Mouse (Mus musculus) mature B cell (primary cell): ENCODE data around the gene 4930438A08Rik.
"Not testable (repeated sequence)": the region's sequence is repeated elsewhere in the genome, so short reads cannot be mapped to it uniquely, and the experiment has no call there.

ENCODE experiments used
- in situ Hi-C: fragments of 300-500 bp; cut with MboI; formaldehyde crosslinking; loops from 2 replicates; pipeline ENCODE4 v1.14.3; 2019

Gene 4930438A08Rik

GRCm38 (mm10) chr11:58281970-58282496 is 7.4 kb downstream of the 4930438A08Rik start:
- in situ Hi-C loops: no loop called here

DNA sequence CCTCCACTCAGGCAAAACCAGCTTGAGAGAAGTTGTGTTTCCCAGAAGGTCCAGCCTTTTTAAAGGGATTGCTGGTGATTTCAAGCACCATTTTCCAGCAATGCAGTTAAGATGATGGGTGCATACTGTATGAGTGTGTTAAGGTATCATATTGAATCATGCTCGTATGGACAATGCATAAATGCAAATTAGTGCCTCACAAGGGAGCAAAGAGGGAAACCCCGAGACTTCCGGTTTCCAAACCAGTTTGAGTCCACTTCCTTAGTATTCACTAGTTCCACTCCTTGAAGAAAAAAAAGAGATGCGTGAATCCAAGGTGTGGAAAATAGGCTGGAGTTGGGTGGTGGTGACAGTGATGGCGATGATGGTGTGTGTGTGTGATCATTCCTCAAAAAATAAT is 7.9 kb downstream of the 4930438A08Rik start:
- in situ Hi-C loops: no loop called here

DNA sequence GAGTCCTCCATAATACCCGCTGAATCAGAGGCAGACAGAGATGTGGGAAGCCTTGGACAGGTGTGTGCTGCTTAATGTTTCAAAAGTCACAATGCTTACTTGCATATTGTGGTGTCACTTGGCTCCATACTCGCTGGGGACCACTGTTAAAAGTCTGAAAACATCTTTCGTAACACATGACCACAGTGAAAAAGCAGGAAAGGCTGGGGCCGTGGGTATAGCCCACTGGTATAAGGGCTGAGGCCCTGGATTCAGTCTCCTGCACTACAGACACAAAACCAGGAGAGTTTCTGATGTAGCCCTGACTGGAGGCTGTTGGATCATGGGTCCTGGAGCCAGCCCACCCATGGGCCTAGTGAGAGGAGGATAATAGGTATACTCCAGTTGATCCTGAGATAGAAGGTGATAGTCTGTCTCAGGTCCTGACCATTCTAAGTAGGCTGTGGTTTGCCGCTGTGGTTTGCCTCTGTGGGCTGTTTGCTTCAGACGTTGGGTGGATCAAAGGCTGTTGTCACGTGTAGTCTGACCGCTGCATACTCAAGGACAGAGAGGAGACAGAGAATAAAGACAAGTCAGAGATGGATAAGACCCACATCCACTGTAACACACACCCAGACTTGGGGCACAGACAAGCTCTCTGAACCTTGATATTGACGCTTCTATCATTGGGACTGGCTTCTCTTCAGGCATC is 15.5 kb downstream of the 4930438A08Rik start:
- in situ Hi-C loops: no loop called here

DNA sequence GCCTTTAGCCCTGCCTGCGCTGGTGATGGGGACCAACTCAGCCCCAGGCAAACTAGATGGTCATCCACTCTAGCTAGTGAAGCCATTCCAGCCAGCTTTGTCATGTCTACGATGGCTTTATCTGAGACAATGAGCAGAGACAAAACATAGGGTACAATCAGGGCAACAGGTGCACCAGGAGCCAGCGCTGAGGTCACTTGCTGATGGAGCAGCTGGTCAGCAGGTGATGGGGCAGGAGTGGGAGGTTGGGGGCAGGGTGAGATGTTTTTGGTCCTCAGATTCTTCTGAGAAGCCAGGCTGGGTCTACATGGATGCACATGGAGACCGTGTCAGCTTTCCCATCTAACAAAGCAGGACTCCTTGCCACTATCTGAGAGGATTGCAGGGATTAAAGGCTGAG is 16.2 kb downstream of the 4930438A08Rik start:
- in situ Hi-C loops: no loop called here

DNA sequence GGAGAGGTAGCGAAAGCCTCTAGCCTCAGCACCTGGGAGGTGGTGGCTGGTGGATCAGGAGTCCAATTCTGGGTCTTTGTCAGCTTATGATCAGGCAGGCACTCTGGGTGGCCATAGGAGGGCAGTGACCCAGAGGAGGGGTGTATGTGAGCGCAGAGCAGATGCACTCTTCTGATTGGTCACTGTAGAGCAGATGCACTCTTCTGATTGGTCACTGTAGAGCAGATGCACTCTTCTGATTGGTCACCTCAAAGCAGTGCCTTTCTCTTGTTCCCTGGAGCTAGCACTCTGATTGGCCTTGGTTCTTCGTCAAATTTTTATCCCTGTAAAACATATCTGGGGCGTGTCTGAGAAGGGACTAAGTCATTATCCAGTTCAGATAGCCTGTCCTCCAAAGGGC is 18.2 kb downstream of the 4930438A08Rik start:
- in situ Hi-C loops: no loop called here

DNA sequence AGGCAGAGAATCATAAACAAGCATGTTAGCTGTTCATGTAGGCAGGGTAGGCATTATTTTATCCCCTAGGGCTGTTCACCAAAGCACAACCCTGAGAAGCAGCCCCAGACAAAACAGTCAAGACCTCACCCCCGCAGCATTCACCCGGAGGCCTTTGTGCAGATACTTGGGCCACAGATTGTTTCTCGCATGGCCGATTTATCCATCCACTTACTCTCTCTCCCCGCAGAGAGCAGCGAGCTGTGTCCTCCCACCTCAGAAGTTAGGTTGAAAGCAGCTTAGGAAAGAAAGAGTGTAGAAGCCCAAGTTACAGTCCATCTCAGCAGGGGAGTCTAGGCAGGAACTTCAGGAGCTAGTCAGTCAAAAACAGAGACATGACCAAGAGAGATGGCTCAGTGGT is 22.8 kb downstream of the 4930438A08Rik start:
- in situ Hi-C loops: no loop called here

DNA sequence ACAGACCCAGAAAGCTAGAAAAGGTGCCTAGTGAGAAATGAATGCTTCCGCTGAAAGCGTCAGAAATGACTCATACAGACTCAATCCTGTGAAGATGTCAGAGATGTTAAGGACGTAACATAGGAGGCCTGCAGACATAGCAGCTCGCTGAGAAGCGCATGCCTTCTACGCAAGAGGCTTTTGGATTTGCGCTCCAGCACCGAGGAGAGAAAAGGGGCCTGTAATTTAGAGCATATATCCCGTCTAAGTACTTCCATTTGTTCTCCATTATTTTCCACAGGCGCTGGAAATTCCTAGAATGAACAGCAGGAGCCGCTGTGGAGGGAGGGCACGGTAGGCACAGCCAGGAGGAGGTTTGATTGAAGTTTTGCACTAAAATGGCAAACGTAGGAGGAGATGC is 26.5 kb downstream of the 4930438A08Rik start:
- in situ Hi-C loops: no loop called here

DNA sequence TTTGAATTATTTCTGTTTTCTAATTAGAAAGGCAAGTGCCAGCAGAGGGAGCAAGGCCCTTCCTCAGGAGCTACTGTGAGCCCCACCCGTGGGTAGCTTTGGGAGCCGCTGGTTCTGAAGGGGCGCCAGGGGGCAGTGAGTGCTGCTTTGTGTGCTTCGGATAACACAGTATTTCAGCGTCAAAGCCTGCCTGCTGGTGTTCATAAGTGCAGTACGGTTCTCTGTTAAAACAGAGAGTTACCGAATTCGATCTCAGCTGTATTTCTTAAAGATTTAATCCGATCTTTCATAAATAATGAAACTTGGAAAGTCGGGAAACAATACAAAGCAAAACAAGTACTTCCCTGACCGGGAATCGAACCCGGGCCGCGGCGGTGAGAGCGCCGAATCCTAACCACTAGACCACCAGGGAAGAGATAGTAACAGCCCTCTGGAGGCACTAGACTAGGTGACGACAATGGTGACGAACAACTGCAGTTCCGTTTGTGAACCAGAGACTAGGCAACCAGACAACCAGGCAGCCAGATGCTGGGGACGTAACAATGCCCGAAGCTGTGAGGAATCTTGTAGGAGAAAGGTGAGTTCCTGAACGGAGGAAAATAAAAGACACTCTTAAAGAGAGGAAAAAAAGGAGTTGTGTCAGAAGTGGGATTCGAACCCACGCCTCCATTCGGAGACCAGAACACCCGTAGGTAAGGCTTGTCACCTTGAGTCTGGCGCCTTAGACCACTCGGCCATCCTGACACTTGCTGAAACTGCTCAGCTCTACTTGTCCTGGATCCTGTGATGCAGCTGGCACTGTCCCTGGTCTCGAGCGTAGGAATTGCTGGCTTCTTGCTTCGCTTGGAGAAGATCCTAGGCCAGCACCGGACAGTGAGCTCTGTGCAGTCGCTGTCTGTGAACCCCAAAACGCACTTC is 27.5 kb downstream of the 4930438A08Rik start:
- in situ Hi-C loops: no loop called here

DNA sequence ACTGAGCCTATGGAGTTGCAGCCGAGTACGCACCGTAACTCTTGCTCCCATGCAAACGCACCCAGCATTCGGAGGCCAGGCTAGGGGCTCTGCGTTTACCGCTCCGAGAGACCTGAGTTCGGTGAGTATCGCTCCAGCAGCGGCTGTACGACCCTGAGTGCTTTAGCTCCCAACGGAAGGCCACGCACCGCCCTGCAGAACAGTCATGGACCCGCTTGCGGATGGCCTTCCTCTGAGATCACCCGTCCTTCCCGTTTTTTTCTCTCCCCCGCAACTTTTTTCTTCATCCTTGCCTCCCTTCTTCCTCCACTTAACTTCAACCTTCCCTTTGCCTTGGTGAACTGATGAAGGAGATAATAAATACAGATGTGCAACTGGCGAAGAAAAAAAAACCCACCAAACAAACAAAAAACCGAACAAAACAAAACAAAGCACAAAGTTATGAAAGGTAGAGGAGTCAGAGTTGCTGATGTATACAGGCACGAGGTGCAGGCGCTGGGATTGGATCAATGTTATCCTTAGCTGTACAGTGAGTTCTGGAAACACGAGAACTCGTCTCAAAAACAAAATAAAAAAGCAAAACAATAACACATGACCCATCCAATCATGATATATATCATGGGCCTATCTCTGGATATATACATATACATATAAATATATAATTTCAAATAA is 28.3 kb downstream of the 4930438A08Rik start:
- in situ Hi-C loops: no loop called here

- in situ Hi-C loops: no loop called here
Measured at GRCm38 (mm10) chr11:58303594-58303993, 29.0 kb downstream of the 4930438A08Rik start.

DNA sequence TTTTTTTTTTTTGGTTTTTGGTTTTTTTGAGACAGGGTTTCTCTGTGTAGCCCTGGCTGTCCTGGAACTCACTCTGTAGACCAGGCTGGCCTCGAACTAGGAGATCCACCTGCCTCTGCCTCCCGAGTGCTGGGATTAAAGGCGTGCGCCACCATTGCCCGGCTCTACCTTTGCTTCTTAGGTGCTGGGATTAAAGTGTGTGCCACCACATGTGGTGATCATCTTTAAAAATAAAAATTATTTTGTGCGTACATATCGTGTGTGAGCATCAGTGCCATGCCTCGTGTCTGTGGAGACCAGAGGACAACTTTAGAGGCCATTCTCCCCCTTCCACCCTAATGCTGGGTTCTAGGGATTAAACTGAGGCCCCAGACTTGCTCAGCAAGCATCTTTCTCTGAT is 30.7 kb downstream of the 4930438A08Rik start:
- in situ Hi-C loops: not testable (repeated sequence)

DNA sequence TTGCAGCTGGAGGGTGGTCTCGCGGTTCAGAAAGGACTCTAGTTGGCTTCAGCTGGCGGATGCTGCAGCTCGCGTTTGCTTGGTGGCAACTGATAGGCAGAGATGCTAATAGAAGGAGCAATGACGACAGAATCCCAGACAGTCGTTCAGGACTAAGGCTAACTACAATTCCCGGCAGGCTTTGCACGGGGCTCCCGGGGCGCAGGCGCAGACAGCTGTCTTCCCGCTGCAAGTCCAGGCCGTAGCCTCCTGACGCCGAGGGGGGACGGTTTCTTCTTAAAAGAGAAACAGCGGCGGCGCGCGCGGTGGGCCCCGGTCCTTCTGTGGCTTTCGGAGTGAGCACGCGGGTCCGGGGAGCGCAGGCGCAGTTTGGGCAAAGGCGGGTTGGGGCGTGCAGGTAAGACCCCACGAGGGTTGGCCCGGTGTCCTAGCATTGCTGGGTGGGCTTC is 32.3 kb downstream of the 4930438A08Rik start, which contains the start of gene Zfp692:
Gene Zfp692, plus strand, starts transcription at position 210 of the 449 bp plus-strand sequence.
- in situ Hi-C loops: no loop called here

DNA sequence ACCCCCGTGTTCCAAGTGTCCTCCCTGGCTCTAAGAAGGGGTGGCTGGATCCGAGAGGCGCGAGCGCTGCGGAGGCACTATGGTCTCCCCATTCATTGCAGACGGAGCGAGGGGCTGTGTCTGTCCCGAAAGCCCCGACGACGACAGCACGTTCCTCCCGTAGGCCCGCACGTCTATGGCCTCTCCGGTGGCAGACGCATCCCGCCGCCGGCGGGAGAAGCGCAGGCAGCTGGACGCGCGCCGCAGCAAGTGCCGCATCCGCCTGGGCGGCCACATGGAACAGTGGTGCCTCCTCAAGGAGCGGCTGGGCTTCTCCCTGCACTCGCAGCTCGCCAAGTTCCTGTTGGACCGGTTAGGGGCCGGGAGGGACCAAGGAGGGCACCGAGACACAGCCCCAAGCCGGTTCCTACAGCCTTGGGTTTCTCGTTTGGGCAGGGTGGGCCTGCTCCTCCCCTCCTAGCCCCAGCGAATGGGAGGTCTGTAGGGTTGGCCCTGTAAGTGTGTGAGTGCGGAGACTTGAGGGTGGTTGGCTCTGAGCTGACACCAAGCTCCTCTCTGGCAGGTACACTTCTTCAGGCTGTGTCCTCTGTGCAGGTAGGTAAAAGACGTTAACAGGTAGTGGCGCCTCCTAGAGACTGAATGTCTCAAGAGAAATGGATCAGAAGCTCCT is 32.9 kb downstream of the 4930438A08Rik start:
- in situ Hi-C loops: no loop called here

DNA sequence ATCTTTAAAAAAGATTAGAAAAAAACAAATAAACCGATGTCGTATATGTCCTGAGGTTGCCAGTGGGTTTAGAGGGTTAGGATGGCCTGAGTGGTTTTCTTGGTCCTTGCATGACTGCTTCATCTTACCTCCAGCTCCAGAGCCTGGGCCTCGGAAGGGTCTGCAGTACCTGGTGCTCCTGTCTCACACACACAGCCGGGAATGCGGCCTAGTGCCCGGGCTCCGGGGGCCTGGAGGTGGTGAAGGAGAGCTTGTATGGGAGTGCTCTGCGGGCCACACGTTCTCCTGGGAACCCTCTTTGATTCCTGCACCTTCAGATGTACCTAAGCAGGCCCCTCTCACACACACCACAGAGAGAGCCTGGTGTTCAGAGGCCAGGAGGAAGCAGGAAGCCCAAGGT is 34.1 kb downstream of the 4930438A08Rik start:
- in situ Hi-C loops: no loop called here

GRCm38 (mm10) chr11:58314069-58314468 is 39.5 kb downstream of the 4930438A08Rik start:
- in situ Hi-C loops: no loop called here

GRCm38 (mm10) chr11:58315536-58316168 is 41.1 kb downstream of the 4930438A08Rik start:
- in situ Hi-C loops: no loop called here

GRCm38 (mm10) chr11:58316344-58316743 is 41.7 kb downstream of the 4930438A08Rik start:
- in situ Hi-C loops: no loop called here

DNA sequence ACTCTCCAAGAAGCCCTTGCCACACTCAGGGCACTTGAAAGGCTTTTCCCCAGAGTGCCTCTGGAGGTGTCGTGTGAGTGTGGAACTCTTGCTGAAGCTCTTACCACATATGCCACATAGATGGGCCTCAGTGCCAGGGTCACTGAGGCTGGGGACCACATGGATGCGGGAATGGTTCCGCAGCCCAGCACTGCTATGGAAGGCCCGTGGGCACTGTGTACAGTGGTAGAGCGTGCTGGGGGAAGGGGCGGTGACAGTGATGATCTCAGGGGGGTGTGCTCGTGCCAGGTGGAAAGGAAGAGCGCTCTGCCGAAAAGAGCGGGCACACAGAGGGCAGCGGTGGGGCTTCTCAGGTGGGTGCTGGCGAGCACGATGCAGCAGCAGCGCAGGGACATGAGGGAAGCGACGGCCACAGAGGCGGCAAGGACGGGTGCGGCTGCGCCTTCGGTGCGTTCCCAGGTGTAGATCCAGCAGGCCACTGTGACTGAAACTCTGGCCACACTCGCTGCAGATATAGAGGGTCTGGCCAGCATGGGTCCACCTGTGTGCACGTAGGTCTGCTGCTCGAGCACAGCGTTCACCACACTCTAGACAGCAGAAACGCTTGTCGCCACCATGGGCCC is 42.3 kb downstream of the 4930438A08Rik start:
- in situ Hi-C loops: no loop called here

DNA sequence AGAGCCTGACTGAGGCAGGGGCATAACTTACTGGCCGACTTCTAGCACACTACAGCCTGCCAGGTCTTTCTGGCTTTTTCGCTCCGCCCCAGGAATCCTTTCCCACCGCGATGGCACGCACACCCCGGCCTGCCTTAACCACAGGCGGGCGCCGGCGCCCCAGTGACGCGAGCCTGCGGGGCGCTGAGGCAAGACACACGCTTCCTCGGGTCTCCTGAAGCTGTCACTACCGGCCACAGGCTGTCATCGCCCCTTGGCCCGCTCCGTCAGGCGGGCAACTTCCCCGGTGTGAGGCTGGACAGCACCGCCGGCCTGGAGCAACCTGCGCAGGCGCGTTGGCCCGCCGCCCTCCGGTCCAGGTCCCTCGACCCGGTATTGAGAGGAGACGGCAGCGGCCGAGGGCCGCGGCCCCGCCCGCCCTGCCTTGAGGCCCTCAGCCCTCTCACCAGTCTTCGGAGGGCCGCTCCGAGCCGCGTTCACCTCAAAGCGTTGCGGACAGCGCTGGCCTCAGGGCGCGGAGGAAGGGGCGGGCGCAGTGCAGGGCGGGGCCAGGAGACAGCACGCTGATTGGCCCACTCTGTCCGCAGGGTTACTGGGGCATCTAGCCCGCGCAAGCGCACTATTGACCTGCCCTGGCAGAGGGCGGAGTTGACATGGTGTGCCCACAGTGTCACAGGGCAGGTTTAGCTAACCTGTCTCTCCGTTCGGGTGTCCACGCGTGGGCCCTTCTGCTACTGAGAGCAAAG is 48.4 kb downstream of the 4930438A08Rik start:
- in situ Hi-C loops: no loop called here
